Mouse (Mus musculus) ovary, adult 2 months (tissue): ENCODE results near the gene Togaram2. TPM values are rescaled to one million over a fixed set of nuclear protein-coding genes. Genes with fewer than 3 reads are reported as not detected.

Experiments used
- polyA plus RNA-seq: library from polyadenylated mRNA; depleted of rRNA; stranded (reverse); fragments of >200 nt; gene quantifications from 2 replicates; pipeline ENCODE4 v1.2.3, GENCODE M21; 2012; rRNA removed

The Togaram2 gene
- polyA plus RNA-seq, result 9.7 and 11.8 TPM in 2 replicates

GRCm38 (mm10) chr17:71673092-71673491 is at the start of gene Togaram2:
Togaram2 (plus strand) TSS chr17:71673261.

GRCm38 (mm10) chr17:71752831-71753230 is 79.8 kb downstream of the Togaram2 start, which contains the start of gene Pcare:
Pcare (minus strand) TSS chr17:71752894.

DNA sequence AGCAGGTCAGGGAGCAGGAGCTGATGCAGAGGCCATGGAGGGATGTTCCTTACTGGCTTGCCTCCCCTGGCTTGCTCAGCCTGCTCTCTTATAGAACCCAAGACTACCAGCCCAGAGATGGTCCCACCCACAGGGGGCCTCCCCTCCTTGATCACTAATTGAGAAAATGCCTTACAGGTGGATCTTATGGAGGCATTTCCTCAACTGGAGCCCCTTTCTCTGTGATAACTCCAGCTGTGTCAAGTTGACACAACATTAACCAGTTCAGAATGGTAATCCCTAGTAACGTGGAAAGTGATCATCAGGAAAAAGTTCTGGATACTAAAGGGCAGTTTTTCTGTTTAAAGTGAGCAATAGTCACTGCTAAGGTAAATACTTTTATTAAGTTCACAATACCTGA is 95.1 kb downstream of the Togaram2 start, which contains the start of gene Clip4:
TSS of gene Clip4 (plus strand) at position 301 of the 400 bp plus-strand sequence.

Other genes with a start within 250 kb of the Togaram2 start
- 0.51 and 0.54 TPM in 2 replicates for gene Gm4707, start 213.3 kb upstream of the Togaram2 start, polyA plus RNA-seq
- gene Smchd1, start 197.9 kb upstream of the Togaram2 start, polyA plus RNA-seq, result 5.0 and 5.1 TPM in 2 replicates
- gene Ndc80, start 146.4 kb upstream of the Togaram2 start, polyA plus RNA-seq, result 0.27 and 0.36 TPM in 2 replicates
- 0.37 TPM in 1 of 2 replicates, not detected in the other for gene Spdya, start 121.2 kb upstream of the Togaram2 start, polyA plus RNA-seq
- 7.2 and 10.8 TPM in 2 replicates for gene Wdr43, start 57.4 kb upstream of the Togaram2 start, polyA plus RNA-seq
- gene Pcare, start 79.6 kb downstream of the Togaram2 start, polyA plus RNA-seq, result not detected in 2 replicates
- 7.1 and 9.2 TPM in 2 replicates for gene Clip4, start 95.2 kb downstream of the Togaram2 start, polyA plus RNA-seq